ENCODE assay signal across 11 mouse cellular contexts in genomic region chr7:115734137-115734536, GRCm38 (mm10).
DNase-seq lines count a peak whose midpoint lies in the region; ATAC-seq lines count a peak whose summit lies in the region.
"Had no signal": no experiment of that assay in that cellular context is flagged by ENCODE, and none has a peak within 500 bp of the region (broad histone marks: within the 10 kb centered on the region; RNA-seq: fewer than 3 reads in every experiment).

No protein-coding gene starts in this region.

- intact Hi-C loops in heart, postnatal 14 days (cut with DNase I), result no loop called here

- ATAC-seq in megakaryocyte, adult 5-6 weeks (ENCODE audit: poor library complexity, severe bottlenecking), result peak; percentile 56
- ATAC-seq: forebrain, embryonic 13.5 days had no signal

- DNase-seq in lung, postnatal 4 days, result peak; percentile 10 to 23
- no peak for DNase-seq in lung, adult 18-20 months
- DNase-seq in c-Kit-positive CD71-negative TER-119-negative erythroid progenitor cells, embryonic 14.5 days (ENCODE audit: low read depth), result peak; percentile 50
- DNase-seq in thymus, postnatal 36 days, result peak; percentile 10 to 42
- no peak for DNase-seq in heart, postnatal 14 days
- no peak for DNase-seq in cerebellum, adult 11-12 months
- DNase-seq: embryo, embryonic 11 days; heart, postnatal 10 days; kidney, adult 18-20 months had no signal

Comparison
In these comparisons a context has a peak if more than half of its experiments do, and no peak if none do; other contexts are left out.
1. DNase-seq: peak in lung, postnatal 4 days (2 of 2), c-Kit-positive CD71-negative TER-119-negative erythroid progenitor cells, embryonic 14.5 days (single experiment) and thymus, postnatal 36 days (2 of 2); none in lung, adult 18-20 months (0 of 2), heart, postnatal 14 days (0 of 2) and cerebellum, adult 11-12 months (single experiment).